9 mouse cellular contexts compared by ENCODE assay signal in genomic region chr13:111771232-111771631, GRCm38 (mm10). TPM values are rescaled to one million over a fixed set of nuclear protein-coding genes. Genes with fewer than 3 reads are reported as not detected.
DNase-seq lines count a peak whose midpoint lies in the region; ATAC-seq lines count a peak whose summit lies in the region.
"Had no signal": no experiment of that assay in that cellular context is flagged by ENCODE, and none has a peak within 500 bp of the region (broad histone marks: within the 10 kb centered on the region; RNA-seq: fewer than 3 reads in every experiment).

No protein-coding gene starts in this region.

- H3K36me3 ChIP-seq in liver, embryonic 12.5 days, result peaks cover 97% of the 10 kb centered on the region
- peaks cover 76% of the 10 kb centered on the region for H3K36me3 ChIP-seq in embryonic facial prominence, embryonic 14.5 days (ENCODE audit: control insufficient read depth, insufficient read depth, low read length)
- peaks cover 49% of the 10 kb centered on the region for H3K36me3 ChIP-seq in hindbrain, embryonic 15.5 days
- H3K36me3 ChIP-seq in midbrain, embryonic 14.5 days (ENCODE audit: control insufficient read depth, insufficient read depth, low read length), result peaks cover 46% of the 10 kb centered on the region

- H3K4me1 ChIP-seq in liver, embryonic 12.5 days, result 0 out of 2 replicates have a peak, but pooled peaks cover 2% of the 10 kb centered on the region
- H3K4me1 ChIP-seq in embryonic facial prominence, embryonic 14.5 days (ENCODE audit: control insufficient read depth, insufficient read depth, low read length), result no peaks in the 10 kb centered on the region
- no peaks in the 10 kb centered on the region for H3K4me1 ChIP-seq in hindbrain, embryonic 15.5 days (replicated peaks)
- H3K4me1 ChIP-seq in midbrain, embryonic 14.5 days (ENCODE audit: control insufficient read depth, insufficient read depth, low read length), result no peaks in the 10 kb centered on the region

- ATAC-seq in liver, embryonic 12.5 days, result no peak
- ATAC-seq in embryonic facial prominence, embryonic 14.5 days (ENCODE audit: low read depth), result peak; percentile 75
- ATAC-seq in hindbrain, embryonic 15.5 days (ENCODE audit: low FRiP score, low read depth), result peak; percentile 88
- ATAC-seq in midbrain, embryonic 14.5 days (ENCODE audit: low FRiP score, low TSS enrichment), result peak; percentile 53; the same call in 1 of the 2 replicates

- intact Hi-C loops in left cerebral cortex, postnatal 10 days (cut with DNase I), result no loop called here

- H3K27ac ChIP-seq in liver, embryonic 12.5 days, result no peak overlapping the region
- H3K27ac ChIP-seq in embryonic facial prominence, embryonic 14.5 days (replicated peaks; ENCODE audit: low read depth, low read length), result no peak overlapping the region
- H3K27ac ChIP-seq in hindbrain, embryonic 15.5 days (replicated peaks), result no peak overlapping the region
- H3K27ac ChIP-seq in midbrain, embryonic 14.5 days (replicated peaks; ENCODE audit: low read depth, low read length), result no peak overlapping the region
- H3K27ac ChIP-seq: embryonic facial prominence, embryonic 12.5 days had no signal

- H3K9me3 ChIP-seq in liver, embryonic 12.5 days (replicated peaks), result no peaks in the 10 kb centered on the region
- H3K9me3 ChIP-seq in embryonic facial prominence, embryonic 14.5 days (ENCODE audit: control insufficient read depth, low read length), result no peaks in the 10 kb centered on the region
- H3K9me3 ChIP-seq in hindbrain, embryonic 15.5 days, result no peaks in the 10 kb centered on the region
- no peaks in the 10 kb centered on the region for H3K9me3 ChIP-seq in midbrain, embryonic 14.5 days (ENCODE audit: control insufficient read depth, low read length)
- H3K9me3 ChIP-seq: embryonic facial prominence, embryonic 12.5 days had no signal

- H3K4me3 ChIP-seq in liver, embryonic 12.5 days, result no peak overlapping the region
- no peak overlapping the region for H3K4me3 ChIP-seq in embryonic facial prominence, embryonic 14.5 days (ENCODE audit: low read depth, low read length)
- no peak overlapping the region for H3K4me3 ChIP-seq in hindbrain, embryonic 15.5 days
- no peak overlapping the region for H3K4me3 ChIP-seq in midbrain, embryonic 14.5 days (replicated peaks; ENCODE audit: low read depth, low read length)
- H3K4me3 ChIP-seq: embryonic facial prominence, embryonic 12.5 days had no signal

- WGBS in liver, embryonic 12.5 days (ENCODE audit: insufficient replicate concordance), result 58% methylated on average over 7 of the region's 7 CpGs
- WGBS in embryonic facial prominence, embryonic 14.5 days, result 58% methylated on average over 7 of the region's 7 CpGs
- WGBS in hindbrain, embryonic 15.5 days, result 53% methylated on average over 7 of the region's 7 CpGs
- 61% methylated on average over 7 of the region's 7 CpGs for WGBS in midbrain, embryonic 14.5 days

- peak; percentile 36 for DNase-seq in liver
- DNase-seq in adrenal gland, postnatal 14 days, result peak; percentile 80
- peak; percentile 70 for DNase-seq in embryonic facial prominence, embryonic 14.5 days (ENCODE audit: low spot score)
- peak; percentile 63 to 76 for DNase-seq in left cerebral cortex, postnatal 10 days (ENCODE audit: extremely low spot score in 1 of 2, low spot score in 2 of 2)
- peak; percentile 84 for DNase-seq in midbrain, embryonic 14.5 days
- peak; percentile 54 to 77 for DNase-seq in thymus, postnatal 10 days (ENCODE audit: low spot score in 2 of 2)

- no peak overlapping the region for H3K4me2 ChIP-seq in liver, embryonic 12.5 days
- H3K4me2 ChIP-seq in embryonic facial prominence, embryonic 14.5 days (ENCODE audit: low read depth, low read length), result no peak overlapping the region
- H3K4me2 ChIP-seq in hindbrain, embryonic 15.5 days, result no peak overlapping the region
- no peak overlapping the region for H3K4me2 ChIP-seq in midbrain, embryonic 14.5 days (ENCODE audit: low read length)
- H3K4me2 ChIP-seq: embryonic facial prominence, embryonic 12.5 days had no signal

- no peak overlapping the region for H3K9ac ChIP-seq in liver, embryonic 12.5 days
- H3K9ac ChIP-seq in embryonic facial prominence, embryonic 14.5 days (ENCODE audit: low read depth, low read length), result no peak overlapping the region
- H3K9ac ChIP-seq in hindbrain, embryonic 15.5 days, result no peak overlapping the region
- H3K9ac ChIP-seq in midbrain, embryonic 14.5 days (replicated peaks; ENCODE audit: low read length), result no peak overlapping the region
- H3K9ac ChIP-seq: embryonic facial prominence, embryonic 12.5 days had no signal

- no peaks in the 10 kb centered on the region for H3K27me3 ChIP-seq in liver, embryonic 12.5 days (replicated peaks)
- no peaks in the 10 kb centered on the region for H3K27me3 ChIP-seq in embryonic facial prominence, embryonic 14.5 days (replicated peaks; ENCODE audit: control insufficient read depth, insufficient read depth, low read length)
- no peaks in the 10 kb centered on the region for H3K27me3 ChIP-seq in hindbrain, embryonic 15.5 days
- no peaks in the 10 kb centered on the region for H3K27me3 ChIP-seq in midbrain, embryonic 14.5 days (ENCODE audit: control insufficient read depth, insufficient read depth, low read length)
- H3K27me3 ChIP-seq: embryonic facial prominence, embryonic 12.5 days had no signal

RNA-seq across cellular contexts. Expression of gene Map3k1, which starts 37.6 kb away (rescaled TPM):
- polyA plus RNA-seq in liver, embryonic 12.5 days (2016; fragmentation: Nextera tagmentation; extraction: Ambion mirVana), result 16.8 and 17.0 TPM in 2 replicates
- total RNA-seq in adrenal gland, postnatal 14 days (2021), result 60.4 and 62.0 TPM in 2 replicates
- 17.7 TPM in 2 replicates for polyA plus RNA-seq in embryonic facial prominence, embryonic 14.5 days (2014; fragmentation: Nextera tagmentation; extraction: Ambion mirVana)
- polyA plus RNA-seq in hindbrain, embryonic 15.5 days (2015; fragmentation: Nextera tagmentation; extraction: Ambion mirVana), result 11.3 and 12.6 TPM in 2 replicates
- 10 to 100 TPM; 11.0 to 12.0 TPM for total RNA-seq in left cerebral cortex, postnatal 10 days (2021)
- polyA plus RNA-seq in midbrain, embryonic 14.5 days (2014; fragmentation: Nextera tagmentation; extraction: Ambion mirVana), result 13.4 and 15.6 TPM in 2 replicates
